10 mouse cellular contexts compared by ENCODE assay signal in genomic region chr7:19769001-19769400, GRCm38 (mm10). TPM values are rescaled to one million over a fixed set of nuclear protein-coding genes. Genes with fewer than 3 reads are reported as not detected.
DNase-seq lines count a peak whose midpoint lies in the region; ATAC-seq and TF ChIP-seq lines count a peak whose summit lies in the region.
"Had no signal": no experiment of that assay in that cellular context is flagged by ENCODE, and none has a peak within 500 bp of the region (broad histone marks: within the 10 kb centered on the region; RNA-seq: fewer than 3 reads in every experiment).

No protein-coding gene starts in this region.

- H3K9ac ChIP-seq in heart, embryonic 14.5 days (ENCODE audit: low read length) = peak overlapping the region; percentile 79
- 0 out of 2 replicates have a peak overlapping the region, but pooled peaks have one; percentile 51 for H3K9ac ChIP-seq in embryonic facial prominence, embryonic 12.5 days
- peak overlapping the region; percentile 71; the same call in 1 of the 2 replicates for H3K9ac ChIP-seq in limb, embryonic 12.5 days (replicated peaks)

- no peak for ATAC-seq in heart, embryonic 14.5 days (ENCODE audit: insufficient number of reproducible peaks, insufficient read depth, low FRiP score, low read depth)
- ATAC-seq in embryonic facial prominence, embryonic 12.5 days (ENCODE audit: insufficient number of reproducible peaks, insufficient read depth, low FRiP score, low TSS enrichment) = no peak
- ATAC-seq in limb, embryonic 12.5 days (ENCODE audit: insufficient number of reproducible peaks, insufficient read depth, low FRiP score, low TSS enrichment, low read depth) = no peak
- ATAC-seq in inflammation-experienced regulatory T-cells, adult 6 months = no peak

- no peak for TF ChIP-seq CTCF in E14TG2a.4 (conservative IDR thresholded peaks at IDR 0.05; ENCODE audit: low read length)

- H3K27me3 ChIP-seq in heart, embryonic 14.5 days (ENCODE audit: control insufficient read depth, insufficient read depth, low read length) = no peaks in the 10 kb centered on the region
- H3K27me3 ChIP-seq in E14TG2a.4 (ENCODE audit: insufficient read depth, low read length) = no peaks in the 10 kb centered on the region
- H3K27me3 ChIP-seq in embryonic facial prominence, embryonic 12.5 days = no peaks in the 10 kb centered on the region
- H3K27me3 ChIP-seq in limb, embryonic 12.5 days = peaks cover 36% of the 10 kb centered on the region

- intact Hi-C loops in heart, postnatal 36 days (cut with DNase I) = no loop called here

- peak overlapping the region; percentile 30 to 69 for H3K27ac ChIP-seq in heart, embryonic 14.5 days (replicated peaks in 1 of 2; ENCODE audit: control insufficient read depth in 1 of 2, insufficient read depth in 1 of 2, low read depth in 2 of 2, low read length in 2 of 2)
- H3K27ac ChIP-seq in embryonic facial prominence, embryonic 12.5 days = no peak overlapping the region
- no peak overlapping the region; the same call in 1 of the 2 replicates for H3K27ac ChIP-seq in limb, embryonic 12.5 days

- H3K4me3 ChIP-seq in heart, embryonic 14.5 days (ENCODE audit: control insufficient read depth in 1 of 2, insufficient read depth in 1 of 2, low read depth in 1 of 2, low read length in 2 of 2) = peak overlapping the region; percentile 52 to 72
- H3K4me3 ChIP-seq in E14TG2a.4 (replicated peaks; ENCODE audit: low read length) = peak overlapping the region; percentile 83
- H3K4me3 ChIP-seq in embryonic facial prominence, embryonic 12.5 days = peak overlapping the region; percentile 43; the same call in 1 of the 2 replicates
- peak overlapping the region; percentile 50 for H3K4me3 ChIP-seq in limb, embryonic 12.5 days (replicated peaks)

- DNase-seq in heart, postnatal 36 days = no peak
- DNase-seq in gastrocnemius, adult 8-10 months (ENCODE audit: low spot score in 2 of 2) = no peak
- no peak for DNase-seq in adrenal gland, postnatal 14 days
- DNase-seq: thymus, postnatal 25 days had no signal

- H3K4me2 ChIP-seq in heart, embryonic 14.5 days (ENCODE audit: low read length) = peak overlapping the region; percentile 90
- peak overlapping the region; percentile 65 for H3K4me2 ChIP-seq in embryonic facial prominence, embryonic 12.5 days (replicated peaks)
- H3K4me2 ChIP-seq in limb, embryonic 12.5 days = peak overlapping the region; percentile 82

- peaks cover 39% of the 10 kb centered on the region for H3K36me3 ChIP-seq in heart, embryonic 14.5 days (ENCODE audit: control insufficient read depth, insufficient read depth, low read length)
- peaks cover 37% of the 10 kb centered on the region for H3K36me3 ChIP-seq in E14TG2a.4 (ENCODE audit: insufficient read depth, low read length)
- peaks cover 10% of the 10 kb centered on the region; the same call in 1 of the 2 replicates for H3K36me3 ChIP-seq in embryonic facial prominence, embryonic 12.5 days
- peaks cover 10% of the 10 kb centered on the region; the same call in 1 of the 2 replicates for H3K36me3 ChIP-seq in limb, embryonic 12.5 days

- H3K9me3 ChIP-seq in heart, embryonic 14.5 days (ENCODE audit: control insufficient read depth, low read length) = no peaks in the 10 kb centered on the region
- H3K9me3 ChIP-seq in E14TG2a.4 (ENCODE audit: low read length) = 0 out of 2 replicates have a peak, but pooled peaks cover 5% of the 10 kb centered on the region
- H3K9me3 ChIP-seq in embryonic facial prominence, embryonic 12.5 days = no peaks in the 10 kb centered on the region
- H3K9me3 ChIP-seq in limb, embryonic 12.5 days = no peaks in the 10 kb centered on the region

- 13% methylated on average over 4 of the region's 4 CpGs for WGBS in heart, embryonic 14.5 days
- WGBS in embryonic facial prominence, embryonic 12.5 days = 28% methylated on average over 4 of the region's 4 CpGs
- 20% methylated on average over 4 of the region's 4 CpGs for WGBS in limb, embryonic 12.5 days

- H3K4me1 ChIP-seq in heart, embryonic 14.5 days (ENCODE audit: control insufficient read depth in 2 of 2, insufficient read depth in 2 of 2, low read length in 2 of 2) = peaks cover 17 to 30% of the 10 kb centered on the region in 2 experiments
- peaks cover 81% of the 10 kb centered on the region for H3K4me1 ChIP-seq in E14TG2a.4 (replicated peaks; ENCODE audit: low read depth, low read length)
- H3K4me1 ChIP-seq in embryonic facial prominence, embryonic 12.5 days = peaks cover 26% of the 10 kb centered on the region
- peaks cover 32% of the 10 kb centered on the region for H3K4me1 ChIP-seq in limb, embryonic 12.5 days (replicated peaks)

RNA-seq across cellular contexts. Expression of gene Bcam, which starts 1.8 kb away (rescaled TPM):
- polyA plus RNA-seq in heart, embryonic 14.5 days (2014; fragmentation: Nextera tagmentation; extraction: Ambion mirVana) = 293 and 321 TPM in 2 replicates
- total RNA-seq in heart, postnatal 36 days (2021) = 100 to 1,000 TPM; 210 to 232 TPM
- 62.3 and 69.1 TPM in 2 replicates for polyA plus RNA-seq in embryonic facial prominence, embryonic 12.5 days (2016; fragmentation: Nextera tagmentation; extraction: Ambion mirVana)
- polyA plus RNA-seq in limb, embryonic 12.5 days (2016; fragmentation: Nextera tagmentation; extraction: Ambion mirVana) = 59.7 and 63.3 TPM in 2 replicates
- 1 to 10 TPM; 1.1 to 2.3 (median 1.2) TPM for polyA plus RNA-seq in inflammation-experienced regulatory T-cells, adult 6 months (2017; shearing (Covaris generic))
- 10 to 100 TPM; 16.7 to 24.4 (median 18.0) TPM for total RNA-seq in gastrocnemius, adult 8-10 months (2022)
- 59.8 and 70.8 TPM in 2 replicates for total RNA-seq in adrenal gland, postnatal 14 days (2021)

RNA-seq across cellular contexts. Expression of gene Nectin2, which starts 18.7 kb away (rescaled TPM):
- 63.4 and 68.4 TPM in 2 replicates for polyA plus RNA-seq in heart, embryonic 14.5 days (2014; fragmentation: Nextera tagmentation; extraction: Ambion mirVana)
- 10 to 100 TPM; 33.2 to 41.7 TPM for total RNA-seq in heart, postnatal 36 days (2021)
- polyA plus RNA-seq in embryonic facial prominence, embryonic 12.5 days (2016; fragmentation: Nextera tagmentation; extraction: Ambion mirVana) = 95.3 and 97.6 TPM in 2 replicates
- 65.0 and 74.9 TPM in 2 replicates for polyA plus RNA-seq in limb, embryonic 12.5 days (2016; fragmentation: Nextera tagmentation; extraction: Ambion mirVana)
- 1 to 10 TPM in 1 of 3 experiments, under 1 TPM in 1, not detected in 1; 0.13 to 1.0 TPM for polyA plus RNA-seq in inflammation-experienced regulatory T-cells, adult 6 months (2017; shearing (Covaris generic))
- total RNA-seq in gastrocnemius, adult 8-10 months (2022) = 1 to 10 TPM; 1.0 to 1.8 (median 1.5) TPM
- total RNA-seq in adrenal gland, postnatal 14 days (2021) = 90.1 and 94.7 TPM in 2 replicates

RNA-seq across cellular contexts. Expression of gene Cblc, which starts 27.6 kb away (rescaled TPM):
- 0.53 TPM in 1 of 2 replicates, not detected in the other for polyA plus RNA-seq in heart, embryonic 14.5 days (2014; fragmentation: Nextera tagmentation; extraction: Ambion mirVana)
- total RNA-seq in heart, postnatal 36 days (2021) = under 1 TPM; 0.75 to 0.81 TPM
- 4.4 and 4.8 TPM in 2 replicates for polyA plus RNA-seq in embryonic facial prominence, embryonic 12.5 days (2016; fragmentation: Nextera tagmentation; extraction: Ambion mirVana)
- 2.8 and 3.1 TPM in 2 replicates for polyA plus RNA-seq in limb, embryonic 12.5 days (2016; fragmentation: Nextera tagmentation; extraction: Ambion mirVana)
- polyA plus RNA-seq in inflammation-experienced regulatory T-cells, adult 6 months (2017; shearing (Covaris generic)) = under 1 TPM in 1 of 3 experiments, not detected in 2; 0.68 TPM
- total RNA-seq in gastrocnemius, adult 8-10 months (2022) = not detected
- 1.4 TPM in 1 of 2 replicates, not detected in the other for total RNA-seq in adrenal gland, postnatal 14 days (2021)
- total RNA-seq: layer of hippocampus, postnatal 14 days had no signal

RNA-seq across cellular contexts. Expression of gene Bcl3, which starts 53.6 kb away (rescaled TPM):
- 1.7 and 2.0 TPM in 2 replicates for polyA plus RNA-seq in heart, embryonic 14.5 days (2014; fragmentation: Nextera tagmentation; extraction: Ambion mirVana)
- total RNA-seq in heart, postnatal 36 days (2021) = 1 to 10 TPM; 3.5 TPM
- 2.2 TPM in 2 replicates for polyA plus RNA-seq in embryonic facial prominence, embryonic 12.5 days (2016; fragmentation: Nextera tagmentation; extraction: Ambion mirVana)
- 0.54 and 0.82 TPM in 2 replicates for polyA plus RNA-seq in limb, embryonic 12.5 days (2016; fragmentation: Nextera tagmentation; extraction: Ambion mirVana)
- 10 to 100 TPM; 13.6 to 19.9 (median 18.5) TPM for polyA plus RNA-seq in inflammation-experienced regulatory T-cells, adult 6 months (2017; shearing (Covaris generic))
- under 1 TPM; 0.58 to 0.62 (median 0.61) TPM for total RNA-seq in gastrocnemius, adult 8-10 months (2022)
- 26.6 and 36.9 TPM in 2 replicates for total RNA-seq in adrenal gland, postnatal 14 days (2021)

RNA-seq across cellular contexts. Expression of gene Tomm40, which starts 53.8 kb away (rescaled TPM):
- 130 and 135 TPM in 2 replicates for polyA plus RNA-seq in heart, embryonic 14.5 days (2014; fragmentation: Nextera tagmentation; extraction: Ambion mirVana)
- 100 to 1,000 TPM in 1 of 2 experiments, 10 to 100 TPM in 1; 97.7 to 102 TPM for total RNA-seq in heart, postnatal 36 days (2021)
- 163 and 174 TPM in 2 replicates for polyA plus RNA-seq in embryonic facial prominence, embryonic 12.5 days (2016; fragmentation: Nextera tagmentation; extraction: Ambion mirVana)
- 166 and 174 TPM in 2 replicates for polyA plus RNA-seq in limb, embryonic 12.5 days (2016; fragmentation: Nextera tagmentation; extraction: Ambion mirVana)
- polyA plus RNA-seq in inflammation-experienced regulatory T-cells, adult 6 months (2017; shearing (Covaris generic)) = 10 to 100 TPM in 1 of 3 experiments, 1 to 10 TPM in 2; 7.3 to 10.5 (median 8.0) TPM
- total RNA-seq in gastrocnemius, adult 8-10 months (2022) = 10 to 100 TPM; 44.3 to 48.3 (median 46.0) TPM
- total RNA-seq in adrenal gland, postnatal 14 days (2021) = 136 and 145 TPM in 2 replicates

Comparison
In these comparisons a context has a peak if more than half of its experiments do, and no peak if none do; other contexts are left out.
1. H3K27ac ChIP-seq: peak in heart, embryonic 14.5 days (2 of 2); none in embryonic facial prominence, embryonic 12.5 days (single experiment) and limb, embryonic 12.5 days (single experiment).
2. RNA of gene Bcam, which starts 1.8 kb away (polyA plus RNA-seq): 293 to 321 TPM in heart, embryonic 14.5 days, 62.3 to 69.1 TPM in embryonic facial prominence, embryonic 12.5 days and 59.7 to 63.3 TPM in limb, embryonic 12.5 days; 1.1 to 2.3 TPM in inflammation-experienced regulatory T-cells, adult 6 months; every median in the first group is over 10 times any median in the second.
3. RNA of gene Nectin2, which starts 18.7 kb away (polyA plus RNA-seq): 95.3 to 97.6 TPM in embryonic facial prominence, embryonic 12.5 days, 63.4 to 68.4 TPM in heart, embryonic 14.5 days and 65.0 to 74.9 TPM in limb, embryonic 12.5 days; 0.13 to 1.0 TPM in inflammation-experienced regulatory T-cells, adult 6 months; every median in the first group is over 10 times any median in the second.
4. Peak in every context shown above with its lines, with median percentiles within 50 percentile points of each other: H3K4me2 ChIP-seq, H3K4me3 ChIP-seq and H3K9ac ChIP-seq.